Mouse (Mus musculus): ENCODE measurements around the gene Nr5a2. TPM values are rescaled to one million over a fixed set of nuclear protein-coding genes. Genes with fewer than 3 reads are reported as not detected.

The Nr5a2 gene
- polyA plus RNA-seq (2017; shearing (Covaris generic)), result 0.07 TPM

DNA sequence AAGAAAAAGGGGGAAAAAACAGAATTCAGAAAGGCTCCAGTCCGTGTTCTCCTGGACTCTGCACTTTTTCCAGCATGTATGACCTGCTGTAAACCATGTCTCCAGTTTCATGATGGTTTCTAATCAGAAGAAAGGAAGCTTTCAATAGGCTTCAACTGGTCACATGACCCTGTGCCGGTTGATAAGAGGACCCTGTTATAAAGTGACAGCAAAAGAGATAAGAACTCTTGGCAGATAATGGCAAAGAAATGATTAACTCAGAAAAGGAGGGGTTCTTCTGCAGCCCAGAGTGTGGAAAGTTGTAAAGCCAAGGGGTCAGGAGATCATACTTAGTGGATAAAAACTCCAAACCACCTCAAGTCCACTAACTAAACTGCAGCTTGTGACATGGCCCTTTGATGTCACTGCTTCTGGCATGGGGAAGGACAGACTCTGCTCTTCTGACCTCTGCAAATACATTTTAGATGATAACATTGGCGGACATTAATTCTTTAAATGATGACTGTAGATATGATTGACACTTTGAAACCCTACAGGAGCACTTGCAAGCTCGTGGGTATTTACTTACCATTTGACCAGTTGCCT lies at the start of gene Nr5a2:
Gene Nr5a2 (minus strand): TSS at position 21 of the 585 bp plus-strand sequence.

Data from naive thymus-derived CD4-positive, alpha-beta T cell, adult 5 months (primary cell).